Mouse (Mus musculus) megakaryocyte progenitor cell, adult 5-6 weeks (primary cell): Measurements from ENCODE around the gene Tex35. TPM values are rescaled to one million over a fixed set of nuclear protein-coding genes. Genes with fewer than 3 reads are reported as not detected.
A peak's percentile ranks its signal among the peaks of the same experiment; 100 is the strongest.

ENCODE experiments used
- ATAC-seq: replicated peaks from 2 replicates; pipeline ENCODE4 v1.8.0; 2016; ENCODE audit warnings: mild to moderate bottlenecking, moderate TSS enrichment, inconsistent platforms; ENCODE audit not compliant: poor library complexity
- total RNA-seq, 2 experiments: library from RNA; stranded (forward) in 1 of 2; stranded (reverse) in 1 of 2; fragments of 157-497, 149-512 nt in 1 of 2; fragments of 200-1000 nt in 1 of 2; gene quantifications; 2 replicates each; pipeline versions ENCODE4 v1.2.3 to v1.2.4; 2015 to 2017

The Tex35 gene
- total RNA-seq, 2 experiments from 2014 or later = not detected

GRCm38 (mm10) chr1:157081999-157082398 is 26.5 kb downstream of the Tex35 start:
- ATAC-seq = peak; percentile 56

- no peak for ATAC-seq
These were observed 27.2 kb downstream of the Tex35 start for GRCm38 (mm10) chr1:157081076-157081804.

GRCm38 (mm10) chr1:157080071-157080470 is 28.4 kb downstream of the Tex35 start:
- ATAC-seq = no peak

- peak; percentile 50 for ATAC-seq
These were observed 29.0 kb downstream of the Tex35 start for GRCm38 (mm10) chr1:157079384-157080025.

- ATAC-seq = peak; percentile 82
These were observed 31.4 kb downstream of the Tex35 start for GRCm38 (mm10) chr1:157076781-157077705.

- peak; percentile 77 for ATAC-seq
These were observed 32.2 kb downstream of the Tex35 start for GRCm38 (mm10) chr1:157076257-157076656.

GRCm38 (mm10) chr1:157074937-157075336 is 33.5 kb downstream of the Tex35 start:
- no peak for ATAC-seq

GRCm38 (mm10) chr1:157074371-157074770 is 34.1 kb downstream of the Tex35 start:
- ATAC-seq = no peak

- ATAC-seq = no peak
These were observed 34.9 kb downstream of the Tex35 start for GRCm38 (mm10) chr1:157073592-157073991.

- no peak for ATAC-seq
These were observed 39.2 kb downstream of the Tex35 start for GRCm38 (mm10) chr1:157069181-157069828.

- ATAC-seq = no peak
These were observed 40.2 kb downstream of the Tex35 start for GRCm38 (mm10) chr1:157068316-157068715.

- no peak for ATAC-seq
These were observed 42.4 kb downstream of the Tex35 start for GRCm38 (mm10) chr1:157065819-157066730.

- no peak for ATAC-seq
These were observed 45.0 kb downstream of the Tex35 start for GRCm38 (mm10) chr1:157063318-157064115.

GRCm38 (mm10) chr1:157062445-157062825 is 46.0 kb downstream of the Tex35 start:
- no peak for ATAC-seq

GRCm38 (mm10) chr1:157061800-157062444 is 46.6 kb downstream of the Tex35 start:
- peak; percentile 72 for ATAC-seq

- ATAC-seq = peak; percentile 40; the same call in 1 of the 2 replicates
These were observed 47.3 kb downstream of the Tex35 start for GRCm38 (mm10) chr1:157061170-157061569.

- no peak for ATAC-seq
These were observed 47.9 kb downstream of the Tex35 start for GRCm38 (mm10) chr1:157060441-157061135.

- peak; percentile 37; the same call in 1 of the 2 replicates for ATAC-seq
These were observed 52.6 kb downstream of the Tex35 start for GRCm38 (mm10) chr1:157055901-157056300.
